Mouse (Mus musculus) stomach, embryonic 15.5 days (tissue): ENCODE results near the gene Myo3b. TPM values are rescaled to one million over a fixed set of nuclear protein-coding genes. Genes with fewer than 3 reads are reported as not detected.

Experiments used
- ATAC-seq: fragments of 200-750 bp; cut with Nextera tagmentation; 2 replicates; pipeline ENCODE4 v1.8.0; 2017; ENCODE audit warnings: low read depth, moderate number of reproducible peaks, moderate TSS enrichment; ENCODE audit not compliant: insufficient read depth, low FRiP score
- H3K27ac ChIP-seq: fragments of 300-500 bp; sonication (generic); 2 replicates; pipeline ENCODE4 v1.5.1; 2015; ENCODE audit warnings: mild to moderate bottlenecking, inconsistent platforms
- H3K27me3 ChIP-seq: fragments of 300-500 bp; sonication (generic); replicated peaks from 2 replicates; pipeline ENCODE4 v1.6.1; 2015; ENCODE audit warnings: inconsistent platforms
- H3K36me3 ChIP-seq: fragments of 300-500 bp; sonication (generic); 2 replicates; pipeline ENCODE4 v1.6.1; 2015; ENCODE audit warnings: inconsistent platforms
- H3K4me1 ChIP-seq: fragments of 300-500 bp; sonication (generic); 2 replicates; pipeline ENCODE4 v1.6.1; 2015; ENCODE audit warnings: inconsistent platforms
- H3K4me2 ChIP-seq: fragments of 300-500 bp; sonication (generic); 2 replicates; pipeline ENCODE4 v1.6.1; 2015; ENCODE audit warnings: mild to moderate bottlenecking, inconsistent platforms
- H3K4me3 ChIP-seq: fragments of 300-500 bp; sonication (generic); replicated peaks from 2 replicates; pipeline ENCODE4 v1.5.1; 2015; ENCODE audit warnings: inconsistent platforms
- H3K9ac ChIP-seq: fragments of 300-500 bp; sonication (generic); 2 replicates; pipeline ENCODE4 v1.6.1; 2015; ENCODE audit warnings: inconsistent platforms
- H3K9me3 ChIP-seq: fragments of 300-500 bp; sonication (generic); 2 replicates; pipeline ENCODE4 v1.6.1; 2016; ENCODE audit warnings: inconsistent platforms
- WGBS: fragments of 180-500 bp; shearing (Covaris S2); methylation state at CpG from one replicate; pipeline ENCODE4 v1.1.7; 2015; 5-methylcytosine and 5-hydroxymethylcytosine counted together
- polyA plus RNA-seq: library from polyadenylated mRNA; unstranded; fragments of >200 nt; fragmentation: Nextera tagmentation; extraction: Ambion mirVana; gene quantifications from 2 replicates; pipeline ENCODE4 v1.2.1, GENCODE M21; 2015

Myo3b gene
- polyA plus RNA-seq, 1 experiment from 2014 or later = 0.37 TPM

DNA sequence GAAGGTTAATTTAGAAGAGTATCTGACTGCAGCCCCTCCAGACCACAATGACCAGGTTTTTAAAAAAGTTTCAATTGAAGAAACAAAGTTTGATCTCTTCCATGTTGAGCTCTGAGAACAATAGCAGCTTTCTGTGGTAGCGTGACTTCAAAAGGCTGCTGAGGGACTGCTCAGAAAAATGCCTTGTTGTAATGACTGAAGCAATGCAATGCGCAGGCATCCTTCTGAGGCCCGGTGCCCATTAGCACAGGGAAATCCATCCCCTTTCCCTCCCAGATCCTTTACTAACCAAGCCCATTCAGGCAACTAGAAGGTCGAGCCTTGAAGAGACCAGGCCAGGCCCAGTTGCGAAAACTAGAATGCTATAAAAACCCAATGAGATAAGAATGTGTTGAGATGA is 432.2 kb downstream of the Myo3b start:
- ATAC-seq = no peak
- no peak overlapping the region for H3K4me2 ChIP-seq
- 30% methylated on average over 5 of the region's 5 CpGs for WGBS

DNA sequence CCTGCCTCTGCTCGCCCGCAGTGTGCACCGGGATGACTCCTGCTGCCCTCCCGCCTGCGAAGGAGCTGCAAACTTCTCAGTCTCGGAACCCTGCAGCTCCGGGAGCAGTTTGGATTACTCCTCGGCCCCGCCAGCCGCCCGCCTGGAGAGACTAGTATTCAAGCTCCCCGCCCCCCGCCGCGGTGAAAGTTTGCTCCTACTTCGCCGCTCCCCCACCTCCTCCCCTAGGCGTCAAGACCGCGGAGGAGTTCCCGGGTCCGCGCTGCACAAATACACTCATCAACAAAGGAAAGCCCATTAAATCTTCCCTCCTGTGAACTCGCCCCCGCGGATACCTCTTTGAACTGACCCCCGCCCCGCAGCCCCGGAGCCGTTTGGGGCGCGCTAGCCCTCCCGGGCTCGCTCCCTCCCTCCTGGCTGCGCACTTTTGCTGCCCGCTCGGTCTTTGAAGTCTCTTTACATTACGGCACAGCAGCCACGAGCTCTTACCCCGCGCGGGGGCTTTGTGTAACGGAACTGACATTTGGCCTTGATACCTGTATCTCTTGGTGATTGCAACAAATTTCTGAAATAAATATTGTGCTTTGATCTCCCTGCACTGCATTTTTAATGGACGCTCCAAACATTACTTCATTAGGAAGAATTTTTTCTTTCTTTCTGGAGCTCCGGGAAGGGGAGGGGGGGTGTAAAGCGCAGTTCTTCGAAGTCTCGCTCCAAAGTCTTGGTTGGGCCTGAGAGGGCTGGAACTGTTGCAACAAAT is 433.1 kb downstream of the Myo3b start:
- peaks cover 35% of the 10 kb centered on the region for H3K4me1 ChIP-seq
- WGBS = 1% methylated on average over 48 of the region's 48 CpGs
- ATAC-seq = no peak

More for the DNA sequence above, 432.2 kb downstream of the Myo3b start:
- peaks cover 49% of the 10 kb centered on the region for H3K27me3 ChIP-seq
- no peaks in the 10 kb centered on the region for H3K36me3 ChIP-seq
- H3K4me1 ChIP-seq = peaks cover 27% of the 10 kb centered on the region
- no peaks in the 10 kb centered on the region for H3K9me3 ChIP-seq
- no peak overlapping the region for H3K9ac ChIP-seq
- no peak overlapping the region for H3K27ac ChIP-seq
- H3K4me3 ChIP-seq = no peak overlapping the region

More for the DNA sequence above, 433.1 kb downstream of the Myo3b start:
- Histone ChIP-seq H3K4me2 (peak overlapping the region; percentile 79), H3K4me3 (peak overlapping the region; percentile 39), H3K36me3 (no peaks in the 10 kb centered on the region), H3K9me3 (no peaks in the 10 kb centered on the region), H3K9ac (no peak overlapping the region), H3K27me3 (peaks cover 58% of the 10 kb centered on the region), H3K27ac (no peak overlapping the region)

Other genes with a start within 250 kb of the Myo3b start
- gene Ccdc173, start 249.6 kb upstream of the Myo3b start, polyA plus RNA-seq = 1.4 and 2.2 TPM in 2 replicates
- 22.1 and 23.0 TPM in 2 replicates for gene Phospho2, start 249.5 kb upstream of the Myo3b start, polyA plus RNA-seq
- gene Klhl23, start 217.2 kb upstream of the Myo3b start, polyA plus RNA-seq = 37.0 and 37.8 TPM in 2 replicates
- gene Ssb, start 177.6 kb upstream of the Myo3b start, polyA plus RNA-seq = 309 and 316 TPM in 2 replicates
- 39.7 and 45.9 TPM in 2 replicates for gene Mettl5, start 153.5 kb upstream of the Myo3b start, polyA plus RNA-seq
- gene Ubr3, start 141.9 kb upstream of the Myo3b start, polyA plus RNA-seq = 12.8 and 13.3 TPM in 2 replicates